Mouse (Mus musculus): Measurements from ENCODE around the gene Clca1.

DNA sequence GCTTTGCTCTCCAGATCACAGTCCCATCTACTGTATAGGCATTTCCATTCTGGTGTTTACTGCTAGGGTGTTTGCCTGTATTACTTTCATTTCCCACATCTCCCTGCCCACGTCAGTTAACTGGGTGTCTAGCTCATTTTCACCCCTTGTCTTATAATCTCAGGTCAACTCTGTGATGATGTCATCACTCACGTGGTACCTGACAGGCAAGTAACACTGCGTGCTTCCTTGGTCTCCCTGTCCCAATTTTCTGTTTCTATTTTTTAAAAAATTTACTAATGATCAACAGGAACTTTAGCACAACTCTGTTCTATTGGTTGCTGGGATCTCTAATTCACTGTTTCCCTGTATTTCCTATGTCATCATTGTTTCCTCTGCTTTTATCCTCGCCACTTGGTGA, 36.4 kb upstream of the Clca1 start:
- TF ChIP-seq CTCF (IDR thresholded peaks at IDR 0.05; ENCODE audit: borderline replicate concordance, insufficient read depth, low read depth, low read length) (no peak), POLR2A (IDR thresholded peaks at IDR 0.05; ENCODE audit: borderline replicate concordance, insufficient read depth, low read length) (no peak)

Measured in cerebellum, adult 2 months (tissue).